Mouse (Mus musculus): Measurements from ENCODE around the gene Plb1.

DNA sequence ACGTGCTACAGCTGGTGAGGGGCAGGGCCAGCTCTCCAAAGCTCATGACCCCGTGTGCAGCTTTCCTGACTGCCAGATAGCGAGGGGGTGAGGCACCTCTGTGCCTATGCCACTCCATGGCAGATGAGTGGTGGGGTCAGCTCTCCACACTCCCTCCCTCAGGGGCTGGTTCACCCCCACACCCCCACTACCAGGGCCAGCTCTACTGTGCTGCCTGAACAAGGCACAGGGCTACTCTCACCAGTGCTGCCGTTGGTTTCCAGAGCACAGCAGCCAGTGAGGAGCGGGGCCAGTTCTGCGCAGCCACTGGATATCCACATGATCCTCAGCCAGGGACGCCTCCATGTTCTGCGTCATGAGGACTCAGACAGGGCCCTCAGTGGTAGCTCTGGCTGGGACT lies 15.0 kb upstream of the Plb1 start:
- TF ChIP-seq POLR2A (IDR thresholded peaks at IDR 0.05; ENCODE audit: borderline replicate concordance, control insufficient read depth, low read depth, low read length) (no peak), CTCF (IDR thresholded peaks at IDR 0.05; ENCODE audit: control insufficient read depth, insufficient read depth, low read length) (no peak)

Measured in bone marrow, adult 2 months (tissue).